Mouse (Mus musculus): ENCODE measurements around the gene B3galt5. TPM values are rescaled to one million over a fixed set of nuclear protein-coding genes. Genes with fewer than 3 reads are reported as not detected.

B3galt5 gene
- polyA plus RNA-seq, 1 experiment from 2014 or later, result 1.0 TPM

GRCm38 (mm10) chr16:96348070-96348469 is 112.5 kb downstream of the B3galt5 start:
- DNase-seq (ENCODE audit: low spot score), result no peak
- H3K4me1 ChIP-seq (replicated peaks; ENCODE audit: control insufficient read depth, insufficient read depth, low read length), result no peaks in the 10 kb centered on the region
- 67% methylated on average over 11 of the region's 11 CpGs for WGBS
- H3K9me3 ChIP-seq (ENCODE audit: control insufficient read depth, low read length), result no peaks in the 10 kb centered on the region
- no peak overlapping the region for H3K4me3 ChIP-seq (ENCODE audit: low read depth, low read length)
- H3K27ac ChIP-seq (ENCODE audit: low read depth, low read length), result no peak overlapping the region
- no peak for ATAC-seq (ENCODE audit: low FRiP score)
- H3K36me3 ChIP-seq (ENCODE audit: control insufficient read depth, insufficient read depth, low read length), result no peaks in the 10 kb centered on the region
- H3K27me3 ChIP-seq (ENCODE audit: control insufficient read depth, insufficient read depth, low read length), result no peaks in the 10 kb centered on the region
- H3K4me2 ChIP-seq (replicated peaks; ENCODE audit: low read depth, low read length), result no peak overlapping the region
- no peak overlapping the region for H3K9ac ChIP-seq (ENCODE audit: low read depth, low read length)

DNA sequence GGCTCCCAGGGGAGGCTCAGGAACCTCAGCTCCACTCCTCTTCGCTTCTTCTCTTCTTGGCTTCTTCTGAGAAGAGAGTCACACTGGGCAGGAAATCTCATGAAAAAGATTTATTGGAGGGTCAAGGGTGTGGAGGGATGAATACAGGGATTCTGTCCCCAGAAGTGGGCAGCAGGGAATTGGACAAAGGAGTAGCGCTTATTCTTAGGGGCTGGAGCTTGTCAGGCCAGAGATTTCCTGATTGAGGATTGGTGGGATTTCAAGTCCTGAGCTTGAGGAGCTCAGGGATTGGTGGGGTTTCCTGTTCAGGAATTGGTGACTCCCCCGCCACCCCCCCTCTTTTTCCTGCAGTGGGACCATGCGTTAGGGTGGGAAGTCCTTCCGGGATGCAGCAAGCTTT is 113.2 kb downstream of the B3galt5 start:
- Histone ChIP-seq H3K4me1 (replicated peaks; ENCODE audit: control insufficient read depth, insufficient read depth, low read length) (no peaks in the 10 kb centered on the region), H3K9me3 (ENCODE audit: control insufficient read depth, low read length) (no peaks in the 10 kb centered on the region), H3K27me3 (ENCODE audit: control insufficient read depth, insufficient read depth, low read length) (no peaks in the 10 kb centered on the region), H3K4me3 (ENCODE audit: low read depth, low read length) (no peak overlapping the region), H3K36me3 (ENCODE audit: control insufficient read depth, insufficient read depth, low read length) (no peaks in the 10 kb centered on the region), H3K4me2 (replicated peaks; ENCODE audit: low read depth, low read length) (no peak overlapping the region), H3K27ac (ENCODE audit: low read depth, low read length) (no peak overlapping the region), H3K9ac (ENCODE audit: low read depth, low read length) (no peak overlapping the region)
- ATAC-seq (ENCODE audit: low FRiP score) (no peak), DNase-seq (ENCODE audit: low spot score) (no peak)
- 77% methylated on average over 5 of the region's 5 CpGs for WGBS

DNA sequence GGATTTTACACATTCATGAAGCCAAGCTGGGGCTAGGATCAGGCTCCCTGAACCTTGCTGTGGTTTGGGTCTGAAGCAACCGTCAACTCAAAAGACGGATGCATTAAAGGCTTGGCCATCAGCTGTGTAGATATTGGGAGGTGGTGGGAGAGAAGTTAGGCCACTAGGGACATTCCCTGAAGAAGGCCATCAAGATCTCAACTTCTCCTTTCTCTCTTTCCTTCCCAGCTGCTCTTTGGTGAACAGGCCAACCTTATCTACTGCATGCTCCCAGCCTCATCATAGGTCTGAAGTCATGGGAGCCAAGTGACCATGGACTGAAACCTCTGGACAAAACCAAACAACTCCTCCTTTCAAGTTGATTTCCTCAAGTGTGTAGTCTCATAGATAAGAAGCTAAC is 115.9 kb downstream of the B3galt5 start:
- Histone ChIP-seq H3K9ac (ENCODE audit: low read depth, low read length) (no peak overlapping the region), H3K27me3 (ENCODE audit: control insufficient read depth, insufficient read depth, low read length) (no peaks in the 10 kb centered on the region), H3K27ac (ENCODE audit: low read depth, low read length) (no peak overlapping the region), H3K9me3 (ENCODE audit: control insufficient read depth, low read length) (no peaks in the 10 kb centered on the region), H3K4me2 (replicated peaks; ENCODE audit: low read depth, low read length) (no peak overlapping the region), H3K36me3 (ENCODE audit: control insufficient read depth, insufficient read depth, low read length) (no peaks in the 10 kb centered on the region), H3K4me1 (replicated peaks; ENCODE audit: control insufficient read depth, insufficient read depth, low read length) (no peaks in the 10 kb centered on the region), H3K4me3 (ENCODE audit: low read depth, low read length) (no peak overlapping the region)
- WGBS, result 91% methylated on average over 2 of the region's 2 CpGs
- no peak for DNase-seq (ENCODE audit: low spot score)
- no peak for ATAC-seq (ENCODE audit: low FRiP score)

DNA sequence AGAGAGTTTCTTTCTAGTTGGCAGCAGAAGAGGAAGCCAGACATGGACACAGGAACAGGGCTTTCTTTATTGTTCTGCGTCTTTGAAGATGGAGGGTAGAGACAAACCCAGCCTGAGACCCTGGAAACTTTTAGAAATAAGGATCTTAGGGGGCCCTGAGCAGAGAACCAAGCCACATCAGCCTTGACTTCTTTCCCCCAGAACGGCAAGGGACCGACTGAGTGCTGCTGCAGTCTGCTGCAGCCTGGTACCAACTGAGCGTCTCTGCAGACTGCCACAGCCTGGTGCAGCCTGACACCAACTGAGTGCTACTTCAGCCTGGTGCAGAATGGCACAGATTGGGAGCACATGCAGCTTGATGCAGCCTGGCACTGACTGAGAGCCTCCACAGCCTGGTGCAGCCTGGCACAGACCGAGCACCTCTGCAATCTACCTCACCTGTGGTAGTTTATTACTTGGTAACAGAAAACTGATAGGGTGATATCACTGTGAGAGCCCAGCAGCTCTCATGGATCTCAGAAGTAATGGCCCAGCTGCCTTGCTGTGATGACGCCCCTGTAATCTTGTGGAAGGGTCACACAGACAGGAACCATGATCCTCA is 117.8 kb downstream of the B3galt5 start:
- Histone ChIP-seq H3K4me1 (replicated peaks; ENCODE audit: control insufficient read depth, insufficient read depth, low read length) (no peaks in the 10 kb centered on the region), H3K27me3 (ENCODE audit: control insufficient read depth, insufficient read depth, low read length) (no peaks in the 10 kb centered on the region), H3K36me3 (ENCODE audit: control insufficient read depth, insufficient read depth, low read length) (no peaks in the 10 kb centered on the region), H3K4me3 (ENCODE audit: low read depth, low read length) (no peak overlapping the region), H3K27ac (ENCODE audit: low read depth, low read length) (no peak overlapping the region), H3K9ac (ENCODE audit: low read depth, low read length) (no peak overlapping the region), H3K9me3 (ENCODE audit: control insufficient read depth, low read length) (no peaks in the 10 kb centered on the region), H3K4me2 (replicated peaks; ENCODE audit: low read depth, low read length) (no peak overlapping the region)
- DNase-seq (ENCODE audit: low spot score), result no peak
- ATAC-seq (ENCODE audit: low FRiP score), result no peak
- WGBS, result 83% methylated on average over 6 of the region's 6 CpGs

DNA sequence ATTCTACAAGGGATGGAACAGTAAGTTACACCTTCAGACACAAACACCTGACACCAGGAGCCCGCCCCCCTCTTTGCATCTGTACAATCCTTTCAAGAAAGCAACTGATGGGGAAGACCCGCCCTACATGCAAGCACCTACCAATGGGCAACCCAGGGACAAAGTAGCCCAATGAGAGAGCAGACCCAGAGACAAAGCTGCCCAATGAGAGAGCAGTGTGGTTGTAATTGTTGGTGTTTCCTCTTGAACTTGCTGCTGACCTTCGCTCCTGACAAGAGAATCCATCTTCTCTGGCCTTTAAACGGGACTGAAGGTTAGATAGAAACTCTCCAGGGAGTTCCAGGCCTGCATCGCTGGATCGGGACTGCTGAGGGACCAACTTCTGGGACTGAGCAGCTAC is 118.4 kb downstream of the B3galt5 start:
- no peak overlapping the region for H3K4me2 ChIP-seq (replicated peaks; ENCODE audit: low read depth, low read length)
- no peaks in the 10 kb centered on the region for H3K9me3 ChIP-seq (ENCODE audit: control insufficient read depth, low read length)
- no peak for DNase-seq (ENCODE audit: low spot score)
- H3K36me3 ChIP-seq (ENCODE audit: control insufficient read depth, insufficient read depth, low read length), result no peaks in the 10 kb centered on the region
- H3K4me3 ChIP-seq (ENCODE audit: low read depth, low read length), result no peak overlapping the region
- 29% methylated on average over 6 of the region's 6 CpGs for WGBS
- ATAC-seq (ENCODE audit: low FRiP score), result peak; percentile 70; the same call in 1 of the 2 replicates
- H3K9ac ChIP-seq (ENCODE audit: low read depth, low read length), result no peak overlapping the region
- H3K4me1 ChIP-seq (replicated peaks; ENCODE audit: control insufficient read depth, insufficient read depth, low read length), result no peaks in the 10 kb centered on the region
- no peak overlapping the region for H3K27ac ChIP-seq (ENCODE audit: low read depth, low read length)
- no peaks in the 10 kb centered on the region for H3K27me3 ChIP-seq (ENCODE audit: control insufficient read depth, insufficient read depth, low read length)

DNA sequence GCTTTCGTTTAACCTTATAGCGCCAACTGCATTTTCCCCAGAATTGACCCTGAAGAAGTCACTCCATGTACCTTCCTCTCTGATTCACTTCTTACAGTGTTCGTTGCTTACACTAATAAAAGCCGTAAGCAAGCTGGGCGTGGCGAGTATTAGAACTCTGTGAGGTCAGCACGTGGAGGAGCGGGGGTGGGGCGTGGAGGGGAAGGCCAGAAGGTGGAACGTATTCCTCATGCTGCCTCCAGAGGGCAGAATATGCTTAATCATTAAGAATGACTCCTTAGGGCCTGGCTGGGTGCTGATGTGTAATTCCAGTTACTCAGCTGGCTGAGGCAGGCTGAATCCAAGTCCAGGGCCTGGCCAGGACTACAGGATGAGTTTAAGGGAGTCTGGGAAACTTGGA is 122.3 kb downstream of the B3galt5 start:
- Histone ChIP-seq H3K9ac (ENCODE audit: low read depth, low read length) (no peak overlapping the region), H3K36me3 (ENCODE audit: control insufficient read depth, insufficient read depth, low read length) (no peaks in the 10 kb centered on the region), H3K4me1 (replicated peaks; ENCODE audit: control insufficient read depth, insufficient read depth, low read length) (no peaks in the 10 kb centered on the region), H3K27me3 (ENCODE audit: control insufficient read depth, insufficient read depth, low read length) (no peaks in the 10 kb centered on the region), H3K27ac (ENCODE audit: low read depth, low read length) (no peak overlapping the region), H3K4me3 (ENCODE audit: low read depth, low read length) (0 out of 2 replicates have a peak overlapping the region, but pooled peaks have one; percentile 13), H3K9me3 (ENCODE audit: control insufficient read depth, low read length) (no peaks in the 10 kb centered on the region), H3K4me2 (replicated peaks; ENCODE audit: low read depth, low read length) (peak overlapping the region; percentile 30; the same call in 1 of the 2 replicates)
- ATAC-seq (ENCODE audit: low FRiP score), result 0 out of 2 replicates have a peak, but pooled peaks have one; percentile 30
- peak; percentile 76 for DNase-seq (ENCODE audit: low spot score)
- WGBS, result 10% methylated on average over 10 of the region's 10 CpGs

DNA sequence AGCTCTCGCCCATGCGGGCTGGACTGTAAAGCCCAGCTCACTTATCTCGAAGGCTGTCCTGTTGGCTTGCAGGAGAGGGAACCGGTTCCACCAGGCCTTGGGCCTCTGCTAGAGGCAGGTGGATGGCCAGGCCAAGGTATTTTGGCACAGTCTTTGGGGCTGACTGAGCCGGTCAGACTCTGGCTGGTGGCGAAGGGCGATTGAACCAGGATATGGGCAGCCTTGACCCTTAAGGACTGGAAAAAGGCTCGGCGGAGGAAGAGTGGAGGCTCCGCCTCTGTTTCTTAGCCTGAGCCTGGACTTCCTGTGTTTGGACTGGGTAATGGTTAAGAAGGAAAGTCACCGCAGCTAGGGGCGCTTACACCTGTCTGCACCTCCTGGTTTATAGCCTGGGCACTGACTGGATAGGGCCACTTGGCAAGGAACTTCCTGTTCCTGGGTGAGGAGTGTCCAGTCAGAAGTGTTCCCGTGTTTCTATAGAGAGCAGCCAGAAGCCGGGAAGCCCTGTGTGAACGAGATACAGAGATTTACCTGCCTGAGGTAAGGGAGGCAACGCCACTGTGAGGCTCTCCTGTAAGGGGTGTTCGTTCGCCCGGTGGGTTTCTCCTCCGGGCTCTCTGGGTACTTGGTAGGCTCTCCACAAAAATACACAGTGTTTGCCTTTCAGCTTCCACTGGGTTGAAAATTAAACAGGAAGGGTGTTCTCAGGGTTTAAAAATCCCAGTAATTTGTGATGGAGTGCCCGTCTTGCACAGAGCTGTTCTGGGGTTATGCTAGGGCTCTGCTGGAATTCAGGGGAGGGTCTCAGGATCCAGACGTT is 125.9 kb downstream of the B3galt5 start:
- no peak for DNase-seq (ENCODE audit: low spot score)
- Histone ChIP-seq H3K9me3 (ENCODE audit: control insufficient read depth, low read length) (no peaks in the 10 kb centered on the region), H3K9ac (ENCODE audit: low read depth, low read length) (no peak overlapping the region), H3K27ac (ENCODE audit: low read depth, low read length) (no peak overlapping the region), H3K4me2 (replicated peaks; ENCODE audit: low read depth, low read length) (no peak overlapping the region), H3K27me3 (ENCODE audit: control insufficient read depth, insufficient read depth, low read length) (no peaks in the 10 kb centered on the region), H3K4me1 (replicated peaks; ENCODE audit: control insufficient read depth, insufficient read depth, low read length) (no peaks in the 10 kb centered on the region), H3K4me3 (ENCODE audit: low read depth, low read length) (no peak overlapping the region), H3K36me3 (ENCODE audit: control insufficient read depth, insufficient read depth, low read length) (no peaks in the 10 kb centered on the region)
- 86% methylated on average over 22 of the region's 22 CpGs for WGBS
- no peak for ATAC-seq (ENCODE audit: low FRiP score)

DNA sequence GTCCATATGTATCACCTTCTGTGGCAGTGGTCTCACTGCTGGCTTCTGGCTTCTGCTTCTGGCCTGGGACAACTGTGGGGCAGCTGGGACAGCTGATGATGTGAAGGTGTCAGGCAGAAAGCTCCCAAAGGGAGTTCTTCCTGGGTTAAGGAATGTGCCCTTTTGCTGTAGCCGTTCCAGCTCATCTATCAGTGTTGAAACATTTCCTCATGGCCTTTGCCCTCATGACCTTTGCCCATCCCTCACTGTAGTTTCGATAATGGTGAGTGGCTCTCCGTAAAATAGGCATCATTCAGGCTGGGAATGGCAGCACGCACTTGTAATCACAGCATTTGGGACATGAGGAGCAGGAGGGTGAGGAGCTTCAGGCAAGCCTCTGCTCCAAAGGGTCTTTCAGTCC is 127.3 kb downstream of the B3galt5 start:
- 8% methylated on average over 4 of the region's 4 CpGs for WGBS
- no peaks in the 10 kb centered on the region for H3K9me3 ChIP-seq (ENCODE audit: control insufficient read depth, low read length)
- H3K4me2 ChIP-seq (replicated peaks; ENCODE audit: low read depth, low read length), result no peak overlapping the region
- H3K9ac ChIP-seq (ENCODE audit: low read depth, low read length), result no peak overlapping the region
- no peak for DNase-seq (ENCODE audit: low spot score)
- no peaks in the 10 kb centered on the region for H3K4me1 ChIP-seq (replicated peaks; ENCODE audit: control insufficient read depth, insufficient read depth, low read length)
- H3K36me3 ChIP-seq (ENCODE audit: control insufficient read depth, insufficient read depth, low read length), result no peaks in the 10 kb centered on the region
- no peak for ATAC-seq (ENCODE audit: low FRiP score)
- no peak overlapping the region for H3K27ac ChIP-seq (ENCODE audit: low read depth, low read length)
- H3K27me3 ChIP-seq (ENCODE audit: control insufficient read depth, insufficient read depth, low read length), result no peaks in the 10 kb centered on the region
- no peak overlapping the region for H3K4me3 ChIP-seq (ENCODE audit: low read depth, low read length)

DNA sequence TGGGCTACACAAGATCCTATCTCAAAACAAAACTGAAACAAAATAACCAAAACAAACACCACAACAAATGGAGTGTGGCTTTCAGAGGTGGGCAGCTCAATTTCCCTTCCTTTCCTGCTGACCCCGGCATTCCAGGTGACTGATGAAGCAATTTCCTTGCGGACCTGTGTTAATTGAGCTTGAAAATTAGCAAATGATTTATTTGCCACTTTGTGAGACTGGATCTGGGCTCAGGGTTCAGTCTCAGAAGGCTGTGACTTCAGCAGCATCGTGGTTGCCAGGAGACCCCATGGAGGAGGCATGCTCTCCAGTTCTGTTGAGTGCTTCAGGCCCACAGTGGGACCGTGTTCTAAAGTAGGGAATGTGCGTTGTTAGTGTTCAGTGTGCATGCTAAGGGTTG is 127.7 kb downstream of the B3galt5 start:
- ATAC-seq (ENCODE audit: low FRiP score) (no peak), DNase-seq (ENCODE audit: low spot score) (no peak)
- H3K9me3 ChIP-seq (ENCODE audit: control insufficient read depth, low read length), result no peaks in the 10 kb centered on the region
- H3K27me3 ChIP-seq (ENCODE audit: control insufficient read depth, insufficient read depth, low read length), result no peaks in the 10 kb centered on the region
- H3K27ac ChIP-seq (ENCODE audit: low read depth, low read length), result no peak overlapping the region
- no peak overlapping the region for H3K4me2 ChIP-seq (replicated peaks; ENCODE audit: low read depth, low read length)
- no peaks in the 10 kb centered on the region for H3K4me1 ChIP-seq (replicated peaks; ENCODE audit: control insufficient read depth, insufficient read depth, low read length)
- no peaks in the 10 kb centered on the region for H3K36me3 ChIP-seq (ENCODE audit: control insufficient read depth, insufficient read depth, low read length)
- no peak overlapping the region for H3K9ac ChIP-seq (ENCODE audit: low read depth, low read length)
- 28% methylated on average over 5 of the region's 5 CpGs for WGBS
- no peak overlapping the region for H3K4me3 ChIP-seq (ENCODE audit: low read depth, low read length)
